Mouse (Mus musculus) C2C12 (cell line): ENCODE results near the gene Klf4.

Source experiments
- CTCF ChIP-seq: IDR thresholded peaks from one replicate; pipeline ENCODE4 v1.5.1; 2011; ENCODE audit not compliant: control insufficient read depth, insufficient read depth, insufficient read length
- FOSL1 ChIP-seq: IDR thresholded peaks from one replicate; pipeline ENCODE4 v1.8.0; 2011; ENCODE audit warnings: mild to moderate bottlenecking, low read length; ENCODE audit not compliant: poor library complexity, insufficient read depth, severe bottlenecking
- MYOD1 ChIP-seq: IDR thresholded peaks from one replicate; pipeline ENCODE4 v1.6.1; 2011; ENCODE audit warnings: low read depth; ENCODE audit not compliant: control insufficient read depth, insufficient read length

DNA sequence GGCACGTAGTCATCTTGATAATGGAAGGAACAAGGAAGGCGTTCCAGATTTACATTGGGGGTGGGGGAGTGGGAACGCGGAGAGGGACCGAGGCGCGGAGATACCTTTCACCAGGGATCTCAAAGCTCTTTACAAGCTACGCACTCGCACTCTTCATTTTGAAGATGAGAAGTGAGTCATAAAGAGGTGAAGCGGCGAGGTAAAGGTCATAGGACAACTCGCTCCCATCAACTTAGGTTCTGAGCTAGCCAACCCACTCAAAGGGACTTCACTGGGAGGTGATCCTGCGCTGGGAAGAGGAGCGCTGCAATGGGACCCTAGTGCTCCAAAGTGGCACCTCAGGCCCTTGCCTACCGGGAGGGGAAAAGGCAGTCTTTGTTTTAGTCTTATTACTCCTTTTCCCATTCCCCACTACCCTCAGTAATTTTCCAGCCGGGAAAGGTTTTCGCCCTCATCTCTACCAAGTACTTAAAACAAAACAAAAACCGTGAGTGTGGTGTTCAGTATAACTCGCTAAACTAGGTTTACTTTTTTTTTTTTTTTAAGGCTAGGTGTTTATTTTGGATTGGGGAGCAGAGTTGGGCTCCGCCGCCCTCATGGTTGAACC, 1.0 kb upstream of the Klf4 start:
- TF ChIP-seq FOSL1 (no peak), MYOD1 (no peak), CTCF (no peak)
